Mouse (Mus musculus): ENCODE results near the gene Snx14.

- TF ChIP-seq CTCF (IDR thresholded peaks at IDR 0.05) (no peak), EP300 (IDR thresholded peaks at IDR 0.05) (no peak)
Measured at GRCm38 (mm10) chr9:88416752-88417151, 22.0 kb downstream of the Snx14 start.

Data from lung, postnatal 0 days (tissue).